Mouse (Mus musculus): Measurements from ENCODE around the gene Rrp1.

GRCm38 (mm10) chr10:78378516-78378915 lies 34.3 kb downstream of the Rrp1 start:
- TF ChIP-seq POLR2A (IDR thresholded peaks at IDR 0.05; ENCODE audit: low read depth, low read length) (no peak), CTCF (IDR thresholded peaks at IDR 0.05; ENCODE audit: extremely low read depth, insufficient read depth, insufficient read length, insufficient replicate concordance) (no peak)

Measured in spleen, adult 2 months (tissue).